Mouse (Mus musculus) midbrain, embryonic 10.5 days (tissue): ENCODE data around the gene Atg4c. TPM values are rescaled to one million over a fixed set of nuclear protein-coding genes. Genes with fewer than 3 reads are reported as not detected.

ENCODE experiments used
- DNase-seq: peaks from one replicate; pipeline ENCODE4 v3.0.0-alpha.2; 2017; ENCODE audit warnings: low spot score
- H3K27ac ChIP-seq: fragments of 300-500 bp; sonication (generic); replicated peaks from 2 replicates; pipeline ENCODE4 v1.5.1; 2016; ENCODE audit warnings: mild to moderate bottlenecking
- H3K27me3 ChIP-seq: fragments of 300-500 bp; sonication (generic); 2 replicates; pipeline ENCODE4 v1.6.1; 2016; ENCODE audit warnings: low read depth, mild to moderate bottlenecking; ENCODE audit not compliant: poor library complexity, severe bottlenecking
- H3K36me3 ChIP-seq: fragments of 300-500 bp; sonication (generic); 2 replicates; pipeline ENCODE4 v1.6.1; 2016; ENCODE audit warnings: mild to moderate bottlenecking, moderate library complexity
- H3K4me1 ChIP-seq: fragments of 300-500 bp; sonication (generic); 2 replicates; pipeline ENCODE4 v1.6.1; 2016
- H3K4me3 ChIP-seq: fragments of 300-500 bp; sonication (generic); 2 replicates; pipeline ENCODE4 v1.5.1; 2016; ENCODE audit warnings: mild to moderate bottlenecking, moderate library complexity
- H3K9me3 ChIP-seq: fragments of 300-500 bp; sonication (generic); replicated peaks from 2 replicates; pipeline ENCODE4 v1.6.1; 2016; ENCODE audit warnings: mild to moderate bottlenecking
- WGBS: fragments of 180-500 bp; shearing (Covaris S2); methylation state at CpG from one replicate; pipeline ENCODE4 v1.1.7; 2016; 5-methylcytosine and 5-hydroxymethylcytosine counted together
- polyA plus RNA-seq: library from polyadenylated mRNA; unstranded; fragments of >200 nt; fragmentation: Nextera tagmentation; extraction: Ambion mirVana; gene quantifications from 2 replicates; pipeline ENCODE4 v1.2.1, GENCODE M21; 2016

Gene Atg4c
- polyA plus RNA-seq, 1 experiment from 2014 or later = 11.6 TPM

GRCm38 (mm10) chr4:99194826-99195225 lies 1.1 kb downstream of the Atg4c start:
- Histone ChIP-seq H3K4me1 (peaks cover 17% of the 10 kb centered on the region), H3K27me3 (no peaks in the 10 kb centered on the region), H3K27ac (no peak overlapping the region), H3K4me3 (peak overlapping the region; percentile 75), H3K36me3 (no peaks in the 10 kb centered on the region), H3K9me3 (no peaks in the 10 kb centered on the region)
- 49% methylated on average over 5 of the region's 5 CpGs for whole genome bisulfite sequencing
- no peak for DNase-seq

- no peaks in the 10 kb centered on the region for H3K27me3 ChIP-seq
- no peak overlapping the region for H3K4me3 ChIP-seq
- no peak for DNase-seq
- no peaks in the 10 kb centered on the region for H3K9me3 ChIP-seq
- H3K27ac ChIP-seq = no peak overlapping the region
- no peaks in the 10 kb centered on the region for H3K36me3 ChIP-seq
- H3K4me1 ChIP-seq = peaks cover 11% of the 10 kb centered on the region
These were observed 5.0 kb downstream of the Atg4c start for GRCm38 (mm10) chr4:99198721-99199120.

GRCm38 (mm10) chr4:99199757-99200251 lies 6.1 kb downstream of the Atg4c start:
- peaks cover 2% of the 10 kb centered on the region; the same call in 1 of the 2 replicates for H3K4me1 ChIP-seq

DNA sequence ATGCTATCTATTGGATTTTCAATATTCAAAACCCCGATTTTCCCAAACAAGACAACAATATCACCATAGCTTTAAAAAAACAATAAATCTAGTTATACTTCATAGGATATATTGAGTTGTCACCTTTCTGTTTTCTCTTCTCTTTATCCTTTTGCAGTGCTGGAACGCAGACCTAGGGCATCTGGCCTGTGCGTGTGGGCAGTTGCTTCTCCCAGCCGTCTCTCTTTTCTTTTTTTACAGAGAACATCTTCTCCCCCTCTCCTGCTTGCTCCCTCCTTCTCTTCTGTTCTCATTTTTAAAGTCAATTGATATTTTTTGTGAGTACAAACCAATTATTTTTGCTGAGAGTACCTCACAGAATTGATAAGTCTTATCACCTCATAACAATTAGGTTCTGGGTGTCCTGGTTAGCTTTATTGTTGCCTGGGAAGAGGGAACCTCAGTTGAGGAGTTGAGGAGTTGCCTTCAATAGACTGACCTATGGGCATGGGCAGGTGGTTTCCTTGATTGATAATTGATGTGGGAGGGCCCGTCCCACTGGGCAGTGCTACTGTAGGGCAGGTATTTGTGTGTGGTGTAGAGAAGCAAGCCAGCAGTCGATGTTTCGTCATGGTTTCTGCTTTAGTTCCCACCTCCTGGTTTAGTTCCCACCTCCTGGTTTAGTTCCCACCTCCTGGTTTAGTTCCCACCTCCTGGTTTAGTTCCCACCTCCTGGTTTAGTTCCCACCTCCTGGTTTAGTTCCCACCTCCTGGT lies 6.8 kb downstream of the Atg4c start:
- no peak for DNase-seq
- Histone ChIP-seq H3K4me1 (no peaks in the 10 kb centered on the region), H3K36me3 (no peaks in the 10 kb centered on the region), H3K9me3 (no peaks in the 10 kb centered on the region), H3K27me3 (no peaks in the 10 kb centered on the region), H3K4me3 (no peak overlapping the region), H3K27ac (no peak overlapping the region)
- 93% methylated on average over 7 of the region's 7 CpGs for WGBS

More at GRCm38 (mm10) chr4:99199757-99200251, 6.1 kb downstream of the Atg4c start:
- Histone ChIP-seq H3K36me3 (no peaks in the 10 kb centered on the region), H3K4me3 (no peak overlapping the region), H3K27me3 (no peaks in the 10 kb centered on the region), H3K9me3 (no peaks in the 10 kb centered on the region), H3K27ac (no peak overlapping the region)
- DNase-seq = no peak
- 80% methylated on average over 13 of the region's 13 CpGs for WGBS

- Histone ChIP-seq H3K4me3 (no peak overlapping the region), H3K27me3 (no peaks in the 10 kb centered on the region), H3K9me3 (no peaks in the 10 kb centered on the region), H3K4me1 (peaks cover 7% of the 10 kb centered on the region), H3K36me3 (no peaks in the 10 kb centered on the region), H3K27ac (no peak overlapping the region)
- WGBS = 94% methylated on average over 6 of the region's 6 CpGs
- no peak for DNase-seq
These were observed 12.0 kb downstream of the Atg4c start for GRCm38 (mm10) chr4:99205773-99206172.

DNA sequence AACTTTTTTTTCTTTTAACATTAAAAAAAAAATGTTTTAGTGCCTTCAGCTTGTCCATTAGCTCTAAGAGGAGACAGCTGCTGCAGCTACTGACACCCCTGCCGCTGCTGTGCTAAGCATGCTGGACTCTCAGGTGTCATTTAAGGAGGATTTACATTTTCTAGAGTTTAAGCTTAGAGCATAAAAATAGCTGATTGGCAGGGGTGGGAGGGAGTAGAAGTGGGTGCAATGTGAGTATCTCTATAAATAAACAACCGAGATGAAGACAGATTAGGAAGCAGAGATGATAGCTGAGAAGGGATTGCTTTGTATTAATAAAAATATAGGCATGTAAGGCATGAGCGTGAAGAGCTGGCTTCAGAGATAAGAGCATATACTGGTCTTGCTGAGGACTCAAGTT lies 12.6 kb downstream of the Atg4c start:
- H3K4me3 ChIP-seq = no peak overlapping the region
- WGBS = 82% methylated on average over 3 of the region's 3 CpGs
- no peaks in the 10 kb centered on the region for H3K36me3 ChIP-seq
- peaks cover 7% of the 10 kb centered on the region for H3K4me1 ChIP-seq
- H3K27me3 ChIP-seq = no peaks in the 10 kb centered on the region
- DNase-seq = no peak
- no peak overlapping the region for H3K27ac ChIP-seq
- no peaks in the 10 kb centered on the region for H3K9me3 ChIP-seq

- Histone ChIP-seq H3K9me3 (no peaks in the 10 kb centered on the region), H3K27me3 (no peaks in the 10 kb centered on the region), H3K36me3 (no peaks in the 10 kb centered on the region; the same call in 1 of the 2 replicates), H3K4me1 (peaks cover 7% of the 10 kb centered on the region), H3K4me3 (no peak overlapping the region), H3K27ac (no peak overlapping the region)
- no peak for DNase-seq
- 93% methylated on average over 9 of the region's 9 CpGs for WGBS
These were observed 16.4 kb downstream of the Atg4c start for GRCm38 (mm10) chr4:99210087-99210486.

- Histone ChIP-seq H3K36me3 (peaks cover 3% of the 10 kb centered on the region; the same call in 1 of the 2 replicates), H3K4me1 (peaks cover 7% of the 10 kb centered on the region), H3K27me3 (no peaks in the 10 kb centered on the region), H3K27ac (no peak overlapping the region), H3K9me3 (no peaks in the 10 kb centered on the region), H3K4me3 (no peak overlapping the region)
- DNase-seq = no peak
- WGBS = 90% methylated on average over 8 of the region's 8 CpGs
These were observed 17.9 kb downstream of the Atg4c start for GRCm38 (mm10) chr4:99211606-99212005.

- no peak overlapping the region for H3K27ac ChIP-seq
- WGBS = 86% methylated on average over 4 of the region's 4 CpGs
- H3K4me1 ChIP-seq = peaks cover 5% of the 10 kb centered on the region
- H3K9me3 ChIP-seq = no peaks in the 10 kb centered on the region
- H3K36me3 ChIP-seq = peaks cover 3% of the 10 kb centered on the region; the same call in 1 of the 2 replicates
- no peak overlapping the region for H3K4me3 ChIP-seq
- no peak for DNase-seq
- H3K27me3 ChIP-seq = no peaks in the 10 kb centered on the region
These were observed 19.4 kb downstream of the Atg4c start for GRCm38 (mm10) chr4:99213123-99213522.

- H3K4me1 ChIP-seq = peaks cover 5% of the 10 kb centered on the region
- 88% methylated on average over 8 of the region's 8 CpGs for WGBS
- H3K36me3 ChIP-seq = peaks cover 16% of the 10 kb centered on the region
- H3K27me3 ChIP-seq = no peaks in the 10 kb centered on the region
- DNase-seq = no peak
- no peak overlapping the region for H3K27ac ChIP-seq
- no peaks in the 10 kb centered on the region for H3K9me3 ChIP-seq
- no peak overlapping the region for H3K4me3 ChIP-seq
These were observed 28.5 kb downstream of the Atg4c start for GRCm38 (mm10) chr4:99222221-99222620.

DNA sequence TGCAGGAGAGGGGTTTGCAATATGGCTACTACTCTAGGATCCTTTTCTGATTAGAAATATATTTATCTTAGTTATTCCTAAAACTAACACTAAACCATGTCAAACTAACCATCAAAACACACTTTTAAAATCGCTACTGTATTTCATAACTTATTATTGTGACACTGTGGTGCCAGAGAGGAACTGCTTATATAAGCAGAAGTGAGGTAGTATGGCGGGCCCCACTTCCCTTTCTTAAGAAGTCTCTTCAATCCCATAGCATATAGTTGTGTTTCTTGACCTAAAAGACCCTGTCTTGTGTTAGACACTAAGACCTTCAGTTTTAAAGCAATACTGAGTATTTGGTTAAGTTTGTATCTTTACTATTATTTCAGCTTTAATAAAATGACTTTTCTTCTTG lies 31.1 kb downstream of the Atg4c start:
- Histone ChIP-seq H3K36me3 (peaks cover 20% of the 10 kb centered on the region), H3K9me3 (no peaks in the 10 kb centered on the region), H3K27me3 (no peaks in the 10 kb centered on the region), H3K4me1 (peaks cover 6% of the 10 kb centered on the region), H3K27ac (no peak overlapping the region), H3K4me3 (no peak overlapping the region)
- DNase-seq = no peak
- 90% methylated on average over 2 of the region's 2 CpGs for WGBS

- WGBS = 76% methylated on average over 6 of the region's 6 CpGs
- Histone ChIP-seq H3K4me1 (peaks cover 6% of the 10 kb centered on the region), H3K9me3 (no peaks in the 10 kb centered on the region), H3K27ac (no peak overlapping the region), H3K27me3 (no peaks in the 10 kb centered on the region), H3K36me3 (peaks cover 17% of the 10 kb centered on the region), H3K4me3 (no peak overlapping the region)
- DNase-seq = no peak
These were observed 33.5 kb downstream of the Atg4c start for GRCm38 (mm10) chr4:99227226-99227625.

GRCm38 (mm10) chr4:99229371-99229770 lies 35.6 kb downstream of the Atg4c start:
- peaks cover 6% of the 10 kb centered on the region for H3K4me1 ChIP-seq
- H3K36me3 ChIP-seq = peaks cover 18% of the 10 kb centered on the region
- WGBS = 96% methylated on average over 8 of the region's 8 CpGs
- DNase-seq = no peak
- no peak overlapping the region for H3K27ac ChIP-seq
- H3K9me3 ChIP-seq = no peaks in the 10 kb centered on the region
- H3K27me3 ChIP-seq = no peaks in the 10 kb centered on the region
- H3K4me3 ChIP-seq = no peak overlapping the region
